Mouse (Mus musculus): Measurements from ENCODE around the gene Gm5039. TPM values are rescaled to one million over a fixed set of nuclear protein-coding genes. Genes with fewer than 3 reads are reported as not detected.

Gene Gm5039
- polyA plus RNA-seq (2014; fragmentation: Illumina TruSeq; extraction: RNeasy Lipid Tissue Mini Kit (QIAGEN cat#74804); ENCODE audit: low read depth, low replicate concordance), result not detected

DNA sequence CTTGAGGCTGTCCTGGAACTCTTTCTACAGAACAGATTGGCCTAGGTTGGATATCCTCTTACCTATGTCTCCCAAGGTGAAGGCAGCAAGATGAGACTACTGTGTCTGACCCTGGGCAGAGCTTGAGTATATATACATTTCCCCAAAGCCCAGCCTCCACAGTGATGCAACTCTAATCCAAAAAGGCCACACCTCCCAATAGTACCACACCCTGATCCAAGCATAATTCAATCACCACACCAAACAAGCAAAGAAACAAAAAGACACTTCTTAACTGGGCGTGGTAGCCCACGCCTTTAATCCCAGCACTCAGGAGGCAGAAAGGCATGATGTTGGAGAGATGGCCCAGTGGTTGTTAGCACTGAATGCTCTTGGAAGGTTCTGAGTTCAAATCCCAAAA is at the start of gene Gm5039:
TSS of gene Gm5039 (minus strand) at position 101 of the 400 bp plus-strand sequence.

DNA sequence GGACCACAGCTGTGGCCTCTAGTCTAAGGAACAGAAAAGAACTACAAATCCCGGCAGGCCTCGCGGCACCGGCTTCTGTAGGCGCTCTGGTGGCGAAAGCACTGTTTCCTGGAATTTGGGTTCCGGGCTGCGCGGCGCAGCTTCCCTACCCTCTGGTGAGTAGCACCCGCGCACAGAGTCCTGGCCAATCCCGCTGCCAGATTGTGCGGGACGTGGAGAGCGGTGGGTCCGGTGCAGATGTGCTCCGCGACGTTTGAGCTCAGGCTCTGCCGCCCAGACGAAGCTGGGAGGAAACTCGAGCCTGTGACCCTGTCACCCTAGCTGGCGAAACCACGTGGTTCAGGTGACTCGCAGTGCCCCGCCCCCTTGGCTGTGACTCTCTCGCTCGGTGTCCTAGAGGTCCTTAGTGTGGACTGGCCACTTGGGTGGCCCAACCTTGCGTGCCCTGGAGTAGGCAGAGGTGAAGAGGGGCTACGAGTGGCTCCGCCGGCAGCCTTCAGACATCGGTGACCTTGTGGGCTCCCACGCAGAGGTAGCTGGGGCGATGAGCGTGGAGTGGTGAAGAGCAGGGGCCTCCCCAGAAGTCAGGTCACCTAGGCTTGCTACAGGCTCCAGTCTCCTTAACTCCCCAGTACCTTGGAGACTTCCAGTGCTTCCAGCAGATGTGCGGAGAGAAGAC is 36.8 kb upstream of the Gm5039 start, which contains the start of gene Adck1:
TSS of gene Adck1 (plus strand) at position 114 of the 679 bp plus-strand sequence.

DNA sequence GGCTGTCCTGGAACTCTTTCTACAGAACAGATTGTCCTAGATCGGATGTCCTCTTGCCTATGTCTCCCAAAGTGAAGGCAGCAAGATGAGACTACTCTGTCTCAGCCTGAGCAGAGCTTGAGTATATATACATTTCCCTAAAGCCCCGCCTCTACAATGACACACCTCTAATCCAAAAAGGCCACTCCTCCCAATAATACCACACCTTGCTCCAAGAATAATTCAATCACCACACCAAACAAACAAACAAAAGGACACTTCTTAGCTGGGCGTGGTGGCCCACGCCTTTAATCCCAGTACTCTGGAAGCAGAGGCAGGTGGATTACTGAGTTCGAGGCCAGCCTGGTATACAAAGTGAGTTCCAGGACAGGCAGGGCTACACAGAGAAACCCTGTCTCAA is 49.4 kb downstream of the Gm5039 start, which contains the start of gene Gm5662:
TSS of gene Gm5662 (minus strand) at position 101 of the 400 bp plus-strand sequence.

Other genes starting within 250 kb of the Gm5039 start
- not detected for gene Gm16368, start 240.3 kb downstream of the Gm5039 start, polyA plus RNA-seq (2014; fragmentation: Illumina TruSeq; extraction: RNeasy Lipid Tissue Mini Kit (QIAGEN cat#74804); ENCODE audit: low read depth, low replicate concordance)
- gene Gm10436, start 141.9 kb downstream of the Gm5039 start, polyA plus RNA-seq (2014; fragmentation: Illumina TruSeq; extraction: RNeasy Lipid Tissue Mini Kit (QIAGEN cat#74804); ENCODE audit: low read depth, low replicate concordance), result not detected
- gene Gm8332, start 73.9 kb downstream of the Gm5039 start, polyA plus RNA-seq (2014; fragmentation: Illumina TruSeq; extraction: RNeasy Lipid Tissue Mini Kit (QIAGEN cat#74804); ENCODE audit: low read depth, low replicate concordance), result not detected
- not detected for gene Gm5662, start 49.5 kb downstream of the Gm5039 start, polyA plus RNA-seq (2014; fragmentation: Illumina TruSeq; extraction: RNeasy Lipid Tissue Mini Kit (QIAGEN cat#74804); ENCODE audit: low read depth, low replicate concordance)
- gene Adck1, start 36.5 kb upstream of the Gm5039 start, polyA plus RNA-seq (2014; fragmentation: Illumina TruSeq; extraction: RNeasy Lipid Tissue Mini Kit (QIAGEN cat#74804); ENCODE audit: low read depth, low replicate concordance), result 4.5 TPM